Mouse (Mus musculus): ENCODE measurements around the gene Kansl1.
"Not testable (repeated sequence)": the region's sequence is repeated elsewhere in the genome, so short reads cannot be mapped to it uniquely, and the experiment has no call there.

Gene Kansl1

GRCm38 (mm10) chr11:104468751-104469268 is at the start of gene Kansl1:
Gene Kansl1, minus strand, starts transcription at chr11:104468861.
- DNase-seq (ENCODE audit: low spot score in 2 of 2) = peak; percentile 12 to 22

DNA sequence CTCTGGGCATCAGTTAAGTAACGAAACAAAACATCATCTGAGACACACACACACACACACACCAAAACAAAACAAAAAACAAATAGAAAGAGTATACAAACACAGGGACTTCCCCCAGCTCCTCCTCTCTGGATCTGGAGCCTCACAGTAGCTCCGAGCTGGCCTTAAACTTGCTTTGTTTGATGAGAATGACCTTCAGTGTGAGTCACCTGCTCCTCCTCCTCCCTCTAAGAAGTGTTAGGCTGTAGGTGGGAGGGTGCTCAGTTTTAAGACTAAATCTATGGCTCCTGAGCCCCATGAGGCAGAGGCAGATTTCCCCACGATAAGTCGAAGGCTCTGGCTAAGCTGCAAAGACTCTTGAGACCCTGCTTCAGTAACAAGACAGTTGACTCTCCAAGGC is 43.8 kb upstream of the Kansl1 start:
- no peak for DNase-seq (ENCODE audit: low spot score in 2 of 2)

GRCm38 (mm10) chr11:104510606-104511005 is 41.9 kb upstream of the Kansl1 start:
- DNase-seq (ENCODE audit: low spot score in 2 of 2) = no peak

DNA sequence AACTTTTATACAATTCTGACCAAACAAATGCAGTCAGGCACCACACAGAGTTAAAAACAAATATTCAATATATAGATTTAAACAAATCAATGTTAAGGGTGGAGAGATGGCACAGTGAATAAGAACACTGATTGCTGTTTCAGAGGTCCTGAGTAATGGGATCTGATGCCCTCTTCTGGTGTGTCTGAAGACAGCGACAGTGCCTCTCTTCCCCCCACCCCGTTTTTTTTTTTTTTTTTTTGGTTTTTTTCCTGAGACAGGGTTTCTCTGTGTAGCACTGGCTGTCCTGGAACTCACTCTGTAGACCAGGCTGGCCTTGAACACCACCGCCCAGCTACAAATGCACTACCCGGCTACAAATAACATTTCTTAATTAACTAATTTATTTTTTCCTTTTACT is 39.8 kb upstream of the Kansl1 start:
- no peak for DNase-seq (ENCODE audit: low spot score in 2 of 2)

DNA sequence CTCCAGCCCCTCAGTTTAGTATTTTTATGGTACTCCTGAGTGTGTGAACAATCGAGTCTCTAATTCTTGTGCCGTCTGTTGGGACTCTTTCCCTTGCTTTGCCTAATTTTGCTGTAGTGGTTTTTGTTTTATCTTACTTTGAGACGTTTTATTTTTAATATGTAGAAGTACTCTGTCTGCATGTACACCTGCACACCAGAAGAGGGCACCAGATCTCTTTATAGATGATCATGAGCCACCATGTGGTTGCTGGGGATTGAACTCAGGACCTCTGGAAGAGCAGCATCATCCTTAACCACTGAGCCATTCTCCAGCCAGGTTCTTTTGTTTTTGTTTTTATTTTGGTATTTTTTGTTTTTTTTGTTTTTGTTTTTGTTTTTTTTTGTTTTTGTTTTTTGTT is 19.6 kb upstream of the Kansl1 start:
- DNase-seq (ENCODE audit: low spot score in 2 of 2) = no peak

DNA sequence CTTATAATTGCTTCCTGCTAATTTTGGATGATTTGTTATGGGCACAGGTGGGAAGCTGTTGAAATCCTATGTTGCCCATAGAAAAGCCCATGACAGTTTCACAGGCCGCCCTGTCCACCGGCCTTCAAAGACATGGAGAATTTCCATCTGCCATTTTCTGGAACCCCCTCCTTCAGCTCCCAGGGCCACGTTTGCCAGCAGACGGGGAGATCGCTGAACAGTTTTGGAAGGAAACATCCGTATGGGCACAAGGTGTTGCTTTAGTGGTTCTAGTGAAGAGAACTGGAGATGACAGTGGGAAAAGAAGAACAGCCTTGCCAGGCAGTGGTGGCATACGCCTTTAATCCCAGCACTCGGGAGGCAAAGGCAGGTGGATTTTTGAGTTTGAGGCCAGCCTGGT is 13.3 kb upstream of the Kansl1 start:
- DNase-seq (ENCODE audit: low spot score in 2 of 2) = no peak

GRCm38 (mm10) chr11:104479505-104479904 is 10.8 kb upstream of the Kansl1 start:
- DNase-seq (ENCODE audit: low spot score in 2 of 2) = no peak

DNA sequence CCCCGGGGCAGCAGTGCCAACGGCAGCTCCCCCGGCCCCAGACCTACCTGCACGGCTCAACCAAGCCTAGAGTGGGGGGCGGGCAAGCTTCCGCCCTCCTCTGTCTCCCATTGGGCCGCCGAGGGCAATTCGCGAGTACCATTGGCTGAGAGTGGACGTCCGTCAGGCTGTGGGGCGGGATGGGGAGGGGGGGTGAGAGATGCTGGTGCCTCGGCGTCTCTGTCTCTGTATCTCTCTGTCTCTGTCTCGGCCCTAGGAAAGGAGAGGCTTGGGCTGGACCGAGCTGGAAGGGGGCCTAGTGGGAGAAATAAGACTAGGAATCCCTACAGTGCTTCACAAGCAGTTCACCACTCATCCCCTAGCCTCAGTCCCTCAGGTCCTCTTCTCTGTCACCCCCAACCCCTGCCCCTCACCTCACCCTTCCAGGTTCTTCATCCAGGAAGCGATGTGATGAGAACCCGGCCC is 742 bp upstream of the Kansl1 start:
- DNase-seq (ENCODE audit: low spot score in 2 of 2) = peak; percentile 85 to 90

DNA sequence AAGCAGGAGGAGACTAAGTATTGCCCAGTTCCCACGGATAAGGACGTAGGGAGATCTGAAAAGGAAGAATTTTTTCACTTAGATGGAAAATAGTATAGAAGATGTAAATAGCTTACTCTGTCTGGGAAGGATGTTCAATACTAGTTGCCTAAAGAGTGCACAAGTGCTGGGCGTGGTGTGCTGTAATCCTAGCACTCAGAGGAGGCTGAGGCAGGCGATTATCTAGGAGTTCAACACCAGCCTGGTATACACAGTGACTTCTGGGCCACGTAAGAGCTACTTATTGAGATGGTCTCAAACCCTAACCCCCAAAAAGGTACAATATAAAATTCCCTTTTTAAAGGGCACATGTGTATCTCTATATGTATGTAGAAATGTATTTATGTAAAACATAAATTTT is 963 bp downstream of the Kansl1 start:
- no peak for DNase-seq (ENCODE audit: low spot score in 2 of 2)

- no peak for DNase-seq (ENCODE audit: low spot score in 2 of 2)
Measured at GRCm38 (mm10) chr11:104461551-104461950, 7.1 kb downstream of the Kansl1 start.

DNA sequence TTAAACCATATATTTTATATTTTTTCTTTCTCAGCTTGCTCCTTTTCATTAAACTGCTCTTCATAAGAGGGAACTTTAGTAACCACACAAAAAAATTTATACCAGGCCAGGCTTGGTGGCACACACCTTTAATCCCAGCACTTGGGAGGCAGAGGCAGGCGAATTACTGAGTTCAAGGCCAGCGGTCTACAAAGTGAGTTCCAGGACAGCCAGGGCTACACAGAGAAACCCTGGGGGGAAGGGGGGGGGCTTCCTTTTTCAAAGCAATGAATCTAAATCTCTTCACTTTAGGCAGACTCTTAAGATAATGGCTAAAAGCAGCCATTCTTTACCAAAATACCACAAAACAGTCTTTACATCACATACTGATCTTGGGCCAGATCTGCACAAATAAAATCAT is 9.0 kb downstream of the Kansl1 start:
- no peak for DNase-seq (ENCODE audit: low spot score in 2 of 2)

DNA sequence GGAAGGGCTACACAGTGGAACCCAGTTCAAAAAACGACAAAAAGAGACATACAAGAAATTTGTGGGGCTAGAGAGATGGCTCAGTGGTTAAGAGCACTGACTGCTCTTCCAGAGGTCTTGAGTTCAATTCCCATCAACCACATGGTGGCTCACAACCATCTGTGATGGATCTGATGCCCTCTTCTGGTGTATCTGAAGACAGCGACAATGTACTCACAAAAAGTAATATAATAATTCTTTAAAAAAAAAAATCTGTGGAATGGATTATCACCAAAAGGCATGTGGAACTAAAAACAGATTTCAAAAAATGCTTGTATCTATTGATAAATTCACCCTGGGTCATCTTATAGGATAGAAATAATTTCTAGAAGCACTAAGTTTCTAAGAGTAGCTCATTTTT is 10.2 kb downstream of the Kansl1 start:
- no peak for DNase-seq (ENCODE audit: low spot score in 2 of 2)

DNA sequence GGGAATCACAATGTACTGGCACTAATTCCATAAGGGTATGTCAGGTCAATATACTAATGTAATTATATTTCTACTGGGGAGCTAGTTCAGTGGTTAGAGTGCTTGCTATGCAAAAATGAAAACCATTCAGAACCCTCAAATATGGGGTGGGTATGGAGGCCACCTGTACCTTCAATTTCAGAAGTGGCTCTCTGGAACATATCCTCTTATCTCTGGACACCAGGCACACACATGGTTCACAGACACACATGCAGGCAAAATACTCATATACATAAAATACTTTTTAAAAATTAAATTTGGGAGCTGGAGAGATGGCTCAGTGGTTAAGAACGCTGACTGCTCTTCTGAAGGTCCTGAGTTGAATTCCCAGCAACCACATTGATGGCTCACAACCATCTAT is 16.0 kb downstream of the Kansl1 start:
- no peak for DNase-seq (ENCODE audit: low spot score in 2 of 2)

- no peak for DNase-seq (ENCODE audit: low spot score in 2 of 2)
Measured at GRCm38 (mm10) chr11:104451239-104451638, 17.4 kb downstream of the Kansl1 start.

- DNase-seq (ENCODE audit: low spot score in 2 of 2) = not testable (repeated sequence)
Measured at GRCm38 (mm10) chr11:104448499-104448898, 20.2 kb downstream of the Kansl1 start.

GRCm38 (mm10) chr11:104445538-104445937 is 23.1 kb downstream of the Kansl1 start:
- DNase-seq (ENCODE audit: low spot score in 2 of 2) = no peak

DNA sequence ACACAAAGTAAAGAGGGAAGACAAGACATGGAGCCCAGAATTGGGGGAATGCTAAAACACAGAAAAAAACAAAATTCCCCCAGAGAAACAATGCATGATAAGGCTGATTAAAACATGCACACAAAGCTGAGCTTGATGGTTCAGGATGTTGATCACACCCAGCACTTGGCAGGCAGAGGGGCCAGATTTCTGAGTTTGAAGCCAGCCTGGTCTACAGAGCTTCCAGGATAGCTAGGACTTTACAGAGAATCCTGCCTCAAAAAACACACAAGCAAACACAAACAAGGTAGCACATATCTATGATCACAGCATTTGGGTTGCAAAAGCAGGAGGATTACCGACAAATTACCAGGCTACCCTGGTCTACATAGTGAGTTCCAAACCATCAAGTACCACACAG is 23.6 kb downstream of the Kansl1 start:
- DNase-seq (ENCODE audit: low spot score in 2 of 2) = no peak

- no peak for DNase-seq (ENCODE audit: low spot score in 2 of 2)
Measured at GRCm38 (mm10) chr11:104443359-104443758, 25.3 kb downstream of the Kansl1 start.

GRCm38 (mm10) chr11:104442333-104443136 is 26.1 kb downstream of the Kansl1 start:
- peak; percentile 86 to 88 for DNase-seq (ENCODE audit: low spot score in 2 of 2)

DNA sequence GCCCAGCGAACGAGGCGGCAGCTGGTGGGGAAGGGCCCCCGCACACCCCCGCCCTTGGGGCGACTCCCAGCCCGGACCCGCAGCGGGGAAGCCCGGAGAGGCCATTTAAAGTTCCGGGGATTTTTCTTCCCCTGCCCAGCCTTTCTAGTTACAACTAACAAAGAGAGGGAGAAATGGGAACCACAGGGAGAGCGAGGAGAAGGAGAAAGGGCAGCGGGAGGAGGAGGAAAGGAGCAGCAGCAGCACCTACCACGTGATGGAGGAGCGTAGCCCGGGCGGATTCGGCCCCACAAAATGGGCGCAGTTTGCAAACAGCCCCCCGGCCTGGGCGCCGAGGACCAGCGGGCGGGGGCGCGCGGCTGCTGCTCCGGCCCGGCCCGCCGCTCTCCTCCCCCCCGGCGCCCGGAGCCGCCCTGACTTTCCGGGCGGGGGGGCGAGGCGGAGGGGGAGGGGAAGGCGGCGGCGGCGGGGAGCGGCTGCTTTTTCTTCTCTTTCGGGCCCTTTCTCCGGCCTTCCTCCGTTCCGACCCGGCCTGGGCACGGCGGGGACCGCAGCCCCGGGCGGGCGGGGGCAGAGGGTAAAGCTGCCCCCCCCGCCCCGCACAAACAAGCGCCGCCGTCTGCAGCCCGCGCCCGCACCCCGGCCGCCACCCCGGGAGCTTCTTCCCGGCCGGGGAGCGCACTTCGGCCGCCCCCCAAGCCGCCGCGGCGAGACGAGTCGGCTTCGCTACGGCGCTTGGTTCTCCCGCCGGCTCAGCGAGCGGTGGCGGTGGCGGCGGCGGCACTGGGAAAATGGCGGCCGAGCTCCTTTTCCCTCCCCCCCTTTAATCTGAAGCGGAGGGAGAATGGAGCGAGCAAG is 27.0 kb downstream of the Kansl1 start:
- DNase-seq (ENCODE audit: low spot score in 2 of 2) = peak; percentile 72

- DNase-seq (ENCODE audit: low spot score in 2 of 2) = no peak
Measured at GRCm38 (mm10) chr11:104440521-104441474, 27.9 kb downstream of the Kansl1 start.
